Mouse (Mus musculus): ENCODE data around the gene Man2a2.
"Not testable (repeated sequence)": the region's sequence is repeated elsewhere in the genome, so short reads cannot be mapped to it uniquely, and the experiment has no call there.

The Man2a2 gene

DNA sequence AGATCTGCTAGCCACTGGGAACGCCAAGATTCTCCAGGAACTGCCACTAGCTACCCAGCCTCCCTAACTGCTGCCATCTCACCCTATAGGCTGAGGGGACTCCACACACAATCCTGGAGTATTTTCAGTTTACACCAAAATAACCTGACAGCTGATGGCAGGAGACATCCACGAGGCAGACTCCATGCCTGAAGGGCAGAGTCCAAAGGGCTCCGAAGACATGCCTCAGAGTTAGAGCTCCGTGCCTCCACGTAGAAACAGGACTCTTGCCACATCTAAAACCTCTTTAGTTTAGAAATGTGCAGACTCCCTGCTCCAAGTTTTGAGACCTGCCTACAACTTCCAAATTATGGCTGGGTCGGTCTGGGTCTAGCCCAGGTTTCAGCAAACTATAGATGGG, 29.4 kb upstream of the Man2a2 start:
- DNase-seq (ENCODE audit: low spot score in 2 of 2), result no peak

DNA sequence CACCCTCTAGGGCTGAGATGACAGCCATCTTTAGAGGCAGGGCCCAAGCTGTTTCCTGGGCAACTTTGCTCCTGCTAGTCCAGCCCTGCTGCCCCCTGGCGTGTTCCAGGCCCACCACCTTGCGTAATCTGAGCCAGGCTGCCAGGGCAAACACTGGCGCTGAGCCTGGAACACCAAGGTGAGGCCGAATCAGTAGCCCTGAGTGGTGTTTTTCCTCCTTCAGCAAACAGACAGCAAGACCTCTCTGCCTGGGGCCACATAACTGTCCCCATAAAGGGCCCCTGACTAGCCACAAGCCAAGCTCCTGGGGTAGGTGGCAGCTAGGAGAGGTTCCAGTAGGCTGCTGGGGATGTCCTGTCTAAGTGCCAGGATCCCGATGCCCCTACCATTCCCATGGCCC, 28.9 kb upstream of the Man2a2 start:
- DNase-seq (ENCODE audit: low spot score in 2 of 2), result peak; percentile 36 to 64

DNA sequence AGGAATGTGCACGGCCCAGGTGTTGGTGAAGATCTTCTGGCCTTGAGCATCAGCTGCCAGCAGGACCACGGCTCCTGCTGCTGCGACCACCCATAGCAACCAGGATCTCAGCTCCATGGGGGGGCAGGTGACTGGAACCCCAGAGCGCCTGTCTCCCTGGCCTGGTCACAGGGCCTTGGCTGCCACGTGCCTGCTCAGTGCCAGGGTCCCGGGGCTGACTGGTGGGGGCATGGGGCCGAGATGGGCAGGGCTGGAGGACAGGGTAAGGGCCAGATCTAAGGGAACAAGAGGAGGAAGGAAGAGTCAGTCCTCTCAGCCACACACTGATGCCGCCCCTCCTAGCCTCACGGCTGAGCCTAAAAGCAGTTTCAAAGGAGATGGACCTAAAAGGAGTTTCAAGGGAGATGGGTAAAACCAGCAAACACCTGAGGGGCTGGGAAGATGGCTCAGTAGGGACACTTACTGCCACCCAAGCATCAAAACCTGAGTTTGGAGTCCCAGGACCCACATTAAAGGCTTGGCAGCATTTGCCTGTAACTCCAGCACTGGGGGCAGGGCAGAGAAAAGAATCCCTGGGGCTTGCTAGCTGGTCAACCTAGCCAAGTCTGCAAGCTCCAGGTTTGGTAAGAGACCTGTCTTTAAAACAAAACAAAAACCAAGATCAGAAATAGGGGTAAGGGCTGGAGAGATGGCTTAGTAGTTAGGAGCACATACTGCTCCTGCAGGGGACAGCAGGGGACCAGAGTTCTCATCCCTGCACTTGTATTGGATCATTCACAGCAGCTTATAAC, 27.7 kb upstream of the Man2a2 start:
- no peak for DNase-seq (ENCODE audit: low spot score in 2 of 2)

DNA sequence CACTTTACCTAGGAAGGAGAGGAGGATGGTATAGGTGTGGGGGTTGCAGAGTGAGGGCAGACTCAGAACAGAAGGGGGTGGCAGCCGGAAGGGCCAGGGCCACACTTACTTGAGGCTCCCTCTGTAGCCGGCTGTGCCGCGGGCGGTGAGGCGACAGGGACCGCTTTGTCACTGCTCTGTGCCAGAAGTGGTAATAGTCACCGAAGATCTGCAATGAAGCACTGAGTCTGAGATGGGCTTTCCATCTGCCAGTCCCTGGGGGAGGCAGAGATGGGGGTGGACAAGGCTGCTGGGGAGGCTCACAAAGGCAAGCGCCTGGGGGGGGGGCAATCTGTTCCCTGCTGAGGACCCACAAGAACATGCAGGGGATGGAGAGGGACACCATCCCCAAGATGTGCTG, 26.8 kb upstream of the Man2a2 start:
- DNase-seq (ENCODE audit: low spot score in 2 of 2), result no peak

DNA sequence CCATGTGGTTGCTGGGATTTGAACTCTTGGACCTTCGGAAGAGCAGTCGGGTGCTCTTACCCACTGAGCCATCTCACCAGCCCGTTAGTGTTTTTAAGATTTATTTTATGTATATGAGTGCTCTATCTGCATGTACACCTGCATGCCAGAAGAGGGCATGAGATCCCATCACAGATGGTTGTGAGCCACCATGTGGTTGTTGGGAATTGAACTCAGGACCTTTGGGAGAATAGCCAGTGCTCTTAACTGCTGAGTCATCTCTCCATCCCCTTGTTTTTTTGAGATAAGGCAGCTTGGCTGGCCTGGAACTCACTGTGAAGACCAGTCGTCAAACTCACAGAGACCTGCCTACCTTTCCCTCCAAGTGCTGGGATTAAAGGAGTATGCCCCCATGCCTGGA, 25.3 kb upstream of the Man2a2 start:
- not testable (repeated sequence) for DNase-seq (ENCODE audit: low spot score in 2 of 2)

DNA sequence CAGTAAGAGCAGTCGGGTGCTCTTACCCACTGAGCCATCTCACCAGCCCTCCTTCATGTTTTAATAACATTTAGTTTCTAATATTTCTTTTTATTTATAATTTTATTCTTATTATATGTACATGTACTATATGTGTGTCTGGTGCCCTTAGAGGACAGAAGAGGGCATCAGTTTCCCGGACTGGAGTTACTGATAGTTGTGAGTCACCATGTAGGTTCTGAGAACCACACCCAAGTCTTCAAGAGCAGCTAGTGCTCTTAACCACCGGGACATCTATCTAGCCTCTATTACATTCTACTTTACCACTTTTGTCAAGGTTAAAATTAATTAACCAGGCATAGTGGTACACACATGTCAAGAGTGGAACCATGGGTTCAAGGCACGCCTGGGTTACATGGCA, 23.4 kb upstream of the Man2a2 start:
- DNase-seq (ENCODE audit: low spot score in 2 of 2), result no peak

DNA sequence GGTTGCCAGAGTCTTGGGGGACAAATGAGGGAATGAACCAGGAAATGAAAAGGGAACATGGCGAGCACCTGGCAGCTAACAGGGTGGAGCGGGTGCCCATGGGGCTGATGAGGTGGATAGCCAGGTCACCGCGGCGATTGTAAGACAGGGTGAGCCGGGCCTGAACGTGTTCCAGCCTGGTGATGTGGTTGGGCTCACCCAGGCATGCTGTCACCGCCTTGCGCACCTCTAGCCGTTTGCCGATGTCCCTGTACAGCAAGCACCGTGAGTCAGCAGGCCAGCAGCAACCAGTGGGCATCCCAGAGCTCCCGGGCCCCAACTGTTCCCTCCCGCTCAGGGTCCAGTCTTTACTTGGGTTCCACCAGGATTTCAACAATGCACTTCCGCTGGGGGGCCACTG, 20.9 kb upstream of the Man2a2 start:
- no peak for DNase-seq (ENCODE audit: low spot score in 2 of 2)

DNA sequence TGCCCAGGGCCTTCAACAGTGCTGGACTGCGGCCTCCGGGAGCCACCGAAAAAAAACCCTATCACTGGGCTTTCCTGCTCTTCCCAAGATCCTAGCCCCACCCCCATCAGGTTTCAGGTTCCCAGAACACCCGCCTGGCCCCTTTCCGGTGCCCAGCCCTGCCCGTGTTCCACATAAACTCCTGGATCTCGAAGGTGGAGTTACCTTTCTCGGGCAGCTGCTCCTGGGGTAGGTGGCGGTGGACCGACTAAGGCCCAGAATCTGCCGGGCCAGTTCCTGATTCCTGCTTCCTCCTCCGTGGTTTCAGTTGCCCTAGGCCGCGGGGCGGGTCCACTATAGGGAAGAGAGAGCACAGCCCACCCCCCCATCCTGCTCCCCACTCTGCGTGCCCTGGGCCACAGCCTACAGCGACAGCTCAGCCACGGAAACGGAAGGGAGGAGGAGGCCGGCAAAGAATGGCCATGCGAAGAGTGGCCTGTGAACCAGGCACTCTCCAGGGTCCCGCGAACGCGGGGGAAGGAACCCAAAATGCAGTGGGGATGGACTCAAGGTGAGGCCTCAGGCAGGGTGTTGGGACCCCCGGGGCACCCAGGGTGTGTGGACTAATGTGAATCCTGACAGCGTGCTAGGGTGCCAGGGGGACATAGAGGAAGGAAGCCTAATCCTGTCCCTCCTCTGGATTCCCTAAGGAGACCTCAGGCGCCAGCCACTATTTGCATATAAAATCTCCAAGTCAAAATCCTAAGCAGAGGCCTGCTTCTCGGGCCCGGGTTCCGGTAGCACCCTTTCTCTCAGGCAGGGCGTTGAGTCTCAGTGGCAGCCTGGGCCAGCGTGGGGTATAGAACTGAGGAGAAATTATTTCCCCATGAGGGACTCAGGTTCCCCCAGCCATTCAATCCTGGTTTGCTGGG, 16.7 kb upstream of the Man2a2 start, which contains the start of gene Fes:
TSS of gene Fes (minus strand) at position 314 of the 911 bp plus-strand sequence.
- peak; percentile 78 to 89 for DNase-seq (ENCODE audit: low spot score in 2 of 2)

DNA sequence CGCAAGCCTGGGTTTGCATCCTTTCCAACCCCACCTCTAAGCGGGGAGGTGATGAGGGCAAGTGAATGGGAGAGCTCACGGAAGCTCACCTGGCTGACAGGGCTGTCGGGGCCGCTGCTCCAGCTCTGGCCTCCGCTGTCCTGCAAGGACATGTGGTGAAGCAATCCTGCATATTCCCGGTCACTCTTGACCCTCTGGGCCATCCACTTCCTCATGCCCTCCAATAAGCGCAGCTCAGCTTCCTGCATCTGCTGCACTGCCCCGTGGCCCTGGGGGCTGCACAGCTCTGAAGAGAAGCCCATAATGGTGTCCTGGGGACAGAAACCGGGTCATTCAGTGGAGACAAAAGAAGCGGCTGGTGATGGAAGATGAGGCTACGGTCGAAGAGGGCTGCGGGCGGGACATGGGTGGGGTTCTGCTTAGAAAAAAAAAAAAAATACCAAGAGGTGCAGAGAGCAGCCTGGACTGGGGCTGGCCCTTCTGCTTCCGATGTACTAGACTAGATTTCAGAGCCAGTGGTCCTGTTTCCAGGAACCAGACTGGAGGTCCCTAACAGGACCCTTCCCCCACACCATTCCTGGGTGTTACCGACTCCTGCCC, 16.0 kb upstream of the Man2a2 start:
- DNase-seq (ENCODE audit: low spot score in 2 of 2), result peak in 1 of 2 experiments; percentile 61

DNA sequence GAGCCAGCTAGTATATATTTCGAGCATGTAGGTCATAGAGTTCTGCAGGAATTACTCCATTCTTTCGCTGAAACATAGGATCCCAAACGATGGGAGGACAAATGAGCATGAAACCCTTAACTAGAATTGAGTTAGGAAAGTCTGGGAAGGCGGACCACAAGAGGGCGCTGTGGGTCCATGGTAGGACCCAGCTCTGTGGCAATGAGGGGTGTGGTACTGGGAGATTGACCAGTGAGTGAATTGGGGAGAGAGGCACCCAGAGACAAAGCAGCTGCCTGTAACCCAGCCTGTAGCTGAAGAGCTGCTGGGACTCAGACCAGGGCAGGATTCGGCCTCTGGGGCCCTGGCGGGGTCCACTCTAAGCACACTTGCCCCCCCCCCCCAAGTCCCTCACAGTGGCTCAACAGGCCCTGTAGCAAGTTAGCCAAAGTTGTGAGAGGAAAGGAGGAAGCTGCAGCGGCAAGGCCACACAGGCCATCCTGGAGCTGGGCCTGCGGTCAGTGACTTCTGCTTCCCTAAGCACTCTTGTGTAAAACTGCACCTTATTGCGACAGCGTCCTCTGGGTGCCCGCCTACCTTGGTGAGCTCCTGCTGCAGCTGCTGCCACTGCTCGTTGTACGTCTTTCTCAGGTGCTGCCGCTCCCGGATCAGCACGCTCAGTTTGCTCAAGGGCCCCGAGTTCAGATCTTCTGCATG, 15.2 kb upstream of the Man2a2 start:
- peak; percentile 82 to 90 for DNase-seq (ENCODE audit: low spot score in 2 of 2)

DNA sequence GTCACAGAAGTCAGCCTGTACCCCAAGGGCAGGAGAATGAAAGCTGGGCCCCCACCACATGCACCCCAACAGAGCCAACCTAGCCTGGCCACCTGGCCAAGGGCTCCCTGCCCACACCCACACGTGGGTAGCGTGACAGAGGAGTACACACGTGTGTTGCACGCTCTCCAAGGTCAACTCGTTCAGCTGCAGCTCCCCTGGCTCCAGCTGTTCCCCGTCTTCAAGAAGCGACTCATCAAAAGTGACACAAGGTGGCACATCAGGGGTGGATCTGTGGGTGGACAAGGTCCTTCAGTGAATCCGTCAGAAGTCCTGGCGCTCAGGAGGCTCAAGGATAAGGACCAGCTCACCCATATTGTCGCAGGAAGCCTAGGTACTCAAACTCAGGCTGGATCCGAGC, 11.7 kb upstream of the Man2a2 start:
- DNase-seq (ENCODE audit: low spot score in 2 of 2), result no peak

DNA sequence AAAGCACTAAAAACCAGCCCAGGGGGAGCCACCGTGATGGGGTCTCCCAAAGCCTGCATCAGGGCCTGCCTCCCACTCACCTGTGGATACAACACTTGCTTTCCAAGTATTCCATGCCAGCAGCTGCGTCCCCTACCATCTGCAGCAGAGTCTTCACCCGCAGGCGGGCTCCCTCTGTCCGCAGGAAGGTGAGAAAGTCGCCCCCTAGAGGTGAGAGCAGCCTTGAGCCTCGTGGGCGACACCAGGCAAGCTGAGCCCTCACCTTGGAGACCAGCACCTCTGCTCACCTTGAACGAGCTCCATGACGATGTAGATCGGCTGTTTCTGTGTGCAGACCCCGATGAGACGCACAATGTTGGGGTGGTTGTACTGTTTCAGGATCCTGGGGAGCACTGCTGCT, 8.4 kb upstream of the Man2a2 start:
- DNase-seq (ENCODE audit: low spot score in 2 of 2), result no peak

DNA sequence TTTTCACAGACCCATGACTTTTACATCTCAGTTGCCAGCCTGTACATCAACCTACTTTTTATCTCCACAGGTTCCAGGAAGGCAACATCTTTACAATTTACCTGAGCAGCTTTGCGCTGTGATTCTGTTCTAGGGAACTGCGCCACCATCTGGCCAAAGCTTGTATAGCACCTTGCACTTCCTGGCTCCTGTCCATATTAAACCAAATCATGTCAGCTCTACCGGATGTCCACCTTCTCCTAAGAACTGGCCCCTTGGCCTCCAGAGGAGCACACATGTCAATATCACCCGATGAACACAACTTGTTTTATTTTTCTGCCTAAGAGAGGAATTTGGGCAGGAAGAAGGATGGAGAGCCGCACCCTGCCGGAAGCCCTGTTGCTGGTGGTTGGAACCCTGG, 6.3 kb upstream of the Man2a2 start:
- DNase-seq (ENCODE audit: low spot score in 2 of 2), result peak in 1 of 2 experiments; percentile 60

DNA sequence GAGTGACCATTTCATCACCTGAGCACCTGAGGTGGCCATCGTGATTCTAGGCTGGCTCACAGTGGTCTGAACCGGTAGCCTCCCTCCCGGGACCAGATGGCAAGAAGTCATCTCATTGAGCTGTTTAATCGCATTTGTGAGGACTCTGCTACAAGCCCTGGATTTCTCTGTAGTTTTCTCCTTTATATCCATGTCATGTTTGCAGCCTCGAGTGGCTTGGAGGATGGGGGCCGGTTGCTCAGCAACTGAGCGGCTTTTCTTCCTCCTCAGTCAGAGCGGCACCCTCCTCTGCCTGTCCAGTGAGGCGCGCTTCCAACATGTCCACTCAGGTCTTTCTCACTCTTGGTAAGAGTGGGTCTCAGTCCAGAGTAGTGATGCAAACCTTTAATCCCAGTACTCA, 5.0 kb upstream of the Man2a2 start:
- DNase-seq (ENCODE audit: low spot score in 2 of 2), result no peak

DNA sequence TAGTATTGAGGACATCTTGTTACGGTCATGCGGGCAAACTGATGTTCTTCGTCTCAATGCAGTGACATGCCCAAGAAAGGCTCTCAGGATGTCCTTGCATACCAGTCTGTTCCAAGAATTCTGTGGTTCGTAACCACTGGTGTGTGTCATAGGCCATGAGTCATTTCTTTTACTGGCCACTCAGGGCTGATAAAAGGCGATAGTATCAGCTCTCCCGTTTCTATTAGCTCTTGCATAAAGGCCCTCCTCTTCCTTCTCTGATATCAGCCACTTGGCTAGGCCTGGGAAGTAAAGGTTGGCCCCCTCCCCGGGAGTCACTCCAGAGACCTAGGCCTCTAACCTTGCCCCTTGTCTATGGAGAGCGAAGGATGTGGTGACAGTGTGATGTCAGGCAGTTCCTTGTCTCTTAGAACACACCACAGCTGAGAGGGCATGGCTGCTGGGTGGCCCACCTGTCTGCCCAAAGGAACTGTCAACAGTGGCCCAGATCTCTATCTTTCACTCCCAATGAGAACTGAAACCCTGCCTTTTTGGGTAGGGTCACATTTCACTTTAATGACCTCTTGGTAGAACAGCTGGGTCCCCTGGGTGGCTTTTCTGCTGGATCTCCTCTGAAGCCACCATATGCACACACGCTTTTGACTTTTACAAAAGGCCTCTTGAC, 4.3 kb upstream of the Man2a2 start:
- DNase-seq (ENCODE audit: low spot score in 2 of 2), result no peak

DNA sequence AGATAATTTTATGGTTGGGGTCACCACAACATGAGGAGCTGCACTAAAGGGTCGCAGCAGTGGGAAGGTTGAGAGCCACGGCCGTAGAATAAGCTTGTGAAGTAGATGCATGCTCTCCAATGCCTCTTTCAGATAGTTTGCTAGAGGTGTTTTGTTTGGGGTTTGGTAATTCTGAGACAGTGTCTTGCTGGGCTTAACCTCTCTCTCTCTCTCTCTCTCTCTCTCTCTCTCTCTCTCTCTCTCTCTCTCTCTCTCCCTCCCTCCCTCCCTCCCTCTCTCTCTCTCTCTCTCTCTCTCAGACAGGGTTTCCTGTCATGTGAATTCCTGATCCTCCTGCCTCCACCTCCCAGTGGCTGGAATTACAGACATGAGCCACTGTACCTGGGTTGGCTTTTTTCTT, 3.6 kb upstream of the Man2a2 start:
- no peak for DNase-seq (ENCODE audit: low spot score in 2 of 2)

DNA sequence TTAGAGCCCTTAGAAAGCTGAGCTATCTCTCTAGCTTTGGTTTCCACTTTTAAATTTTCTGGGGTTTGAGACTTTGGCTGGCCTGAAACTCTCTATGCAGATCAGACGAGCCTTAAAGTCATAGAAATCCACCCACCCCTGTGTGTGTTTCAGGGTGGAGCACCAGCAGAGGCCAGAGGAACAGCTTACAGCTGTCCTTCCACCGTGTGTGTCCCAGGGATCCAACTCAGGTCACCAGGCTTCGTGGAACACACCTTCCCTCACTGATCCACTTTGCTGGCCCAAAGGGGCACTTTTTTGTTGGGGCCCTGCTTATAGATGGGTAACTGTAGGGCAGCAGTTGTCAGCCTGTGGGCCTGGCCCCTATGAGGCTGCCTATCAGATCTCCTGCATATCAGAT, 3.1 kb upstream of the Man2a2 start:
- no peak for DNase-seq (ENCODE audit: low spot score in 2 of 2)

DNA sequence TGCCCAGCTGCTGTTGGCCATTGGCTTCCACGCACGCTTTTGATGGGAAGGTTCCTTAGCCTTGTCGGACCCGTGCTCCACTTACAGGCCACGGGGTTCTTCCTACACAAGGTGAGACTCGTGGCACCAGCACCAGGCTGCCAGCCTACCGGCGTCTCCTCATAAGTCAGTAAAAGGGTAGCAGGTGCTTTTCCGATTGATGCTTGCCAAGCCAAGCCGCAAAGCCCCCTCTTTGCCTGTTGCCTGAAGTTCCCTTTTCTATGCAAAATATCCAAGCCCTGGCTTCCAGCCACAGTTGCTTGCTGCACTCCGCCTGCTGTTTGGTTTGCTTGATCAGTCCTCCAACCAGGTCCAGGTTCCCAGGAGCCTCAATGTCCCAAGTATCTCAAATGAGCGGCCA, 2.7 kb upstream of the Man2a2 start:
- no peak for DNase-seq (ENCODE audit: low spot score in 2 of 2)

DNA sequence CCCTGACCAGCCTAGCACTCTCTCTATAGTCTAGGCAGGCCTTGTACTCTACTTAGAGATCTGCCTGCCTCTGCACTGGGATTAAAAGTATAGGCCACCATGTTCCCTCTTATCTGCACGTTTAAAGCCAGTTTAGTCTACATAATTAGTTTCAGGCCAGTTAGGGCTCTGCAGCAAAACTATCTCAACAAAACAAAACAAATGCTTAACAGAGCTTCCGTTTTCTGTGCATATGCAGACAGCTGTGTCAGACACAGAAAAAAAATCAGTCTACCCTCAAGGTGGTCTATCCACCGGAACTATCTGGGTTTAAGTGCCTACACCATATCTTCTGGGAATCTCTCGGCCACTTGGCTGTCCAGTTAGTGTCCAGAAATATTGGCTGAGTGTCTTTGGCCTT, 2.2 kb upstream of the Man2a2 start:
- no peak for DNase-seq (ENCODE audit: low spot score in 2 of 2)

DNA sequence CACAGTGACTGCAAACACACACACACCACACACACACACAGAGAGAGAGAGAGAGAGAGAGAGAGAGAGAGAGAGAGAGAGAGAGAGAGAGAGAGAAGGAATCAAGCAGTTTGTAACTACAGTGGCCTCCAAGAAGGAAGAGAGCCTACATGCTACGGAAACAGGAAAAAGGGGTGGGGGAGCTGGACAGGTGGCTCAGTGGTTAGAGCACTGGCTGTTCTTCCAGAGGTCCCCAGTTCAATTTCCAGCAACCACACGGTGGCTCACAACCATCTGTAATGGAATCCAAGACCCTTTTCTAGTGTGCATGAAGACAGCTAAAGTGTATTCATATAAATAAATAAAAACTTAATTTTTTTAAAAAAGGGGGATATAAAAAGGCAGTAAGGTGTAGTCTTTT, 1.5 kb upstream of the Man2a2 start:
- DNase-seq (ENCODE audit: low spot score in 2 of 2), result no peak

DNA sequence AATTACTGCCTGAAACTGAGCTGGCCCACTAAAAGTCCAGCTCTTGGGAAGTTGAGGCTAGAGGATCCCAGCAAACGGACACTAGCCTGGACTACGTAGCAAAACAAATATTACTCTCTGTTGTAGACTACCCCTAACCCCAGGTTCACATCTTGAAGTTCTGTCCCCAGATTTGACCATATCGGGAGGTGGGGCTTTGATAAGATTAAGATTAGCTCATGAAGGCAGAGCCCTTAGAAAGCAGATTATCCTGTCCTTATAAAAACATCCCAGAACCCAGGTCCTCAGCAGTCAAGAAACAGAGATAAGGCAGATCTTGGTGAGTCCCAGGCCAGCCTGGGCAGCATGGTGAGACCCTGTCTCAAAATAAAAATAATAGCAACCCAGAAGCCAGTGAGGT, 991 bp upstream of the Man2a2 start:
- DNase-seq (ENCODE audit: low spot score in 2 of 2), result no peak

Measured in heart, adult 9 months (tissue).